Mouse (Mus musculus) midbrain, postnatal 0 days (tissue): ENCODE data around the gene Sucla2. TPM values are rescaled to one million over a fixed set of nuclear protein-coding genes. Genes with fewer than 3 reads are reported as not detected.

Experiments
- ATAC-seq: fragments of 200-750 bp; cut with Nextera tagmentation; 2 replicates; pipeline ENCODE4 v1.8.0; 2017; ENCODE audit warnings: moderate number of reproducible peaks, mild to moderate bottlenecking, moderate TSS enrichment, moderate library complexity; ENCODE audit not compliant: low FRiP score
- DNase-seq: peaks from one replicate; pipeline ENCODE4 v3.0.0-alpha.2; 2015; ENCODE audit warnings: low spot score
- H3K27ac ChIP-seq: fragments of 300-500 bp; sonication (generic); 2 replicates; pipeline ENCODE4 v1.5.1; 2014; ENCODE audit warnings: low read depth, mild to moderate bottlenecking, low read length, mixed read lengths
- H3K27me3 ChIP-seq: fragments of 300-500 bp; sonication (generic); 2 replicates; pipeline ENCODE4 v1.6.1; 2014; ENCODE audit warnings: low read length, control low read depth, mixed read lengths; ENCODE audit not compliant: insufficient read depth
- H3K36me3 ChIP-seq: fragments of 300-500 bp; sonication (generic); 2 replicates; pipeline ENCODE4 v1.6.1; 2014; ENCODE audit warnings: low read length, control low read depth, mixed read lengths; ENCODE audit not compliant: insufficient read depth
- H3K4me1 ChIP-seq: fragments of 300-500 bp; sonication (generic); 2 replicates; pipeline ENCODE4 v1.6.1; 2014; ENCODE audit warnings: mild to moderate bottlenecking, control low read depth, antibody characterized with exemption, low read length, mixed read lengths; ENCODE audit not compliant: insufficient read depth
- H3K4me2 ChIP-seq: fragments of 300-500 bp; sonication (generic); 2 replicates; pipeline ENCODE4 v1.6.1; 2014; ENCODE audit warnings: low read depth, mild to moderate bottlenecking, low read length, mixed read lengths; ENCODE audit not compliant: poor library complexity, severe bottlenecking
- H3K4me3 ChIP-seq: fragments of 300-500 bp; sonication (generic); 2 replicates; pipeline ENCODE4 v1.5.1; 2014; ENCODE audit warnings: low read depth, mild to moderate bottlenecking, low read length, moderate library complexity
- H3K9ac ChIP-seq: fragments of 300-500 bp; sonication (generic); replicated peaks from 2 replicates; pipeline ENCODE4 v1.6.1; 2014; ENCODE audit warnings: mild to moderate bottlenecking, low read length, moderate library complexity, mixed read lengths; ENCODE audit not compliant: poor library complexity, severe bottlenecking
- H3K9me3 ChIP-seq: fragments of 300-500 bp; sonication (generic); 2 replicates; pipeline ENCODE4 v1.6.1; 2016; ENCODE audit warnings: low read length, control low read depth
- CTCF ChIP-seq: IDR thresholded peaks from 2 replicates; pipeline ENCODE4 v1.5.1; 2016; ENCODE audit warnings: antibody characterized with exemption, mild to moderate bottlenecking
- WGBS: fragments of 180-500 bp; shearing (Covaris S2); extraction: QIAGEN DNeasy Blood & Tissue Kit; methylation state at CpG from one replicate; pipeline ENCODE4 v1.1.7; 2014; 5-methylcytosine and 5-hydroxymethylcytosine counted together
- polyA plus RNA-seq: library from polyadenylated mRNA; unstranded; fragments of >200 nt; fragmentation: Nextera tagmentation; extraction: Ambion mirVana; gene quantifications from 2 replicates; pipeline ENCODE4 v1.2.1, GENCODE M21; 2015
- total RNA-seq: library from RNA; depleted of rRNA; stranded (reverse); fragments of >200 nt; gene quantifications from 2 replicates; pipeline ENCODE4 v1.2.3, GENCODE M21; 2014; rRNA removed

Sucla2 gene
- 70.5 and 96.7 TPM in 2 replicates for total RNA-seq
- polyA plus RNA-seq: 149 and 150 TPM in 2 replicates

DNA sequence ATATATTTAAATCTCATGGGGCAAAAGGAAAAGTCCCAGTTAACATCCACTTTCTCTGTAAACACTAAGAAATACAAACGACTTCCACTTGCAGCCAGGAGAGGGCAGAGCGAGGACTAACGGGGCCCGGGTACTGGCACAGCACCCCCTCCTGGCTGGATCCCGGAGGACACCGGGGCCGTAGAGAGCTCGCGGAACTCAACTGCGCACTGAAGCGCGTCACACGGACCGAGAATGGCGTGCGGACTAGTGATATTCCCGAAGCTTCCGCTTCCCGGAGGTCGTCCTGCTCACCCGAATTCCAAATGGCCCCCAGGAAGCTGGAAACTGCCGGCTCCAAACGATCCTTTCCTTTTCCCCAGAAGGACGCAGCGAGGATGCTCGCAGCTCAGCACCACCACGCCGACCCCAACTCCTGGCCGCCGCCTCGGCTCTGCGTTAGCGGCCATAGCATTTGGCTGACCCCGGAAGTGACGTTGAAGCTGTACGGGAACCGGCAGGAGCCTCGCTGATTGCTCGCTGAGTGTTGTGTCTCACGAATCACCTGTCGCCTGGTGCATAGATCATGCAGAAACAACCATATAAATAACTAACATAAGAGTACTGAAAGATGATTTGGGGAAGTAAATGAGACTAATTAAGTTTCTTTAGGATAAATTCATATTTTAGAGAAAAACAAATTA is at the start of gene Sucla2:
Gene Sucla2 (plus strand): TSS at position 554 of the 683 bp plus-strand sequence.
- peak within 1 kb of the TSS; percentile 46 for H3K4me3 ChIP-seq
- H3K4me1 ChIP-seq: no peaks in the 10 kb centered on the region
- under 1% methylated on average over 36 of the region's 41 CpGs for WGBS
- H3K9me3 ChIP-seq: no peaks in the 10 kb centered on the region
- peak; percentile 99 for TF ChIP-seq CTCF
- H3K36me3 ChIP-seq: no peaks in the 10 kb centered on the region
- DNase-seq (peak; percentile 97), ATAC-seq (peak; percentile 99)
- H3K4me2 ChIP-seq: peak within 1 kb of the TSS; percentile 36
- no peaks in the 10 kb centered on the region for H3K27me3 ChIP-seq
- H3K27ac ChIP-seq: peak within 1 kb of the TSS; percentile 91
- H3K9ac ChIP-seq: peak within 1 kb of the TSS; percentile 48

DNA sequence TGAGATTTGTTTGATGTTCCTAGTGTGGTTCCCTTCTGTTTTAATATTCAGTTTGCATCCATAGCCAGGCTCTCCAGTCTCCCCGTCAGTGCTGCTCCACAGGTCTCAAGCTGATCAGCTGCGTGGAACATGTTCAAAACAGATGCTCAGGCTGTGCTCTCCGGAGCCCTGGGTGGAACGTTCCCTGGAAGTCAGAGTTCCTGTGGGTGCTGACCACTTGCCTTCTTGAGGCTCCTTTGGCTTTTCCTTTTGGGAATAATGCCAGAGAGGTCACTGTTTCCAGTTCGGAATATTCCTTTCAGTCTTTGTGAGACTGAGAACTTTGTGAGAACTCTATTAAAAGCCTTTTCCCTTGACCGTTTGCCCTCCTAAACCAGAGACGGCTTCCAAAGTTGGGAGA is 49.6 kb upstream of the Sucla2 start:
- Histone ChIP-seq H3K27ac (no peak overlapping the region), H3K9ac (no peak overlapping the region), H3K4me3 (no peak overlapping the region), H3K27me3 (no peaks in the 10 kb centered on the region), H3K36me3 (no peaks in the 10 kb centered on the region), H3K4me1 (no peaks in the 10 kb centered on the region), H3K9me3 (no peaks in the 10 kb centered on the region), H3K4me2 (no peak overlapping the region)
- 46% methylated on average over 7 of the region's 7 CpGs for WGBS
- ATAC-seq (no peak), DNase-seq (no peak)
- TF ChIP-seq CTCF: no peak

DNA sequence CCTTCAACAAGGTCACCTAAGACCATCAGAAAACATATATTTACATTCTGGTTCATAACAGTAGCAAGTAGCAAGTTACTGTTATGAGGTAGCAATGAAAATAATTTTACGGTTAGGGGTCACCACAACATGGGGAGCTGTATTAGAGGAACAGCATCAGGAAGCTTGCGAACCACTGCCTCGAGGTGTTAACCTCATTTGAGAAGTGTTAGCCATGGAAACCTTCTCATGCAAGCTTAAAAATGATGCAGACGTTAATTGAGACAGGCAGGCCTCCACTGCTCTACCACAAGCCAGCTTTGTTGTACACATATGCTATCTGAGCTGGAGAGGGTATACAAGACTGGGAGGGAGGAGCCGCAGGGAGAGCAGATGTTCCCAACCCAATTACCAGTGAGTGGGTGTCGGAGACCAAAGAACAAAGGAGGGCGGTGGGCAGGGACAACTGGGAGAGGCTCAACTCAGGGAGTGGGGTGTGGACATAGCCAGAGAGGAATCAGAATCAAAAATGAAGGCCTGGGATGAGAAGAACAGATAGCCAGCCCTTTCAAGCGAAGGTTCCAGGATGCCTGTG is 48.7 kb upstream of the Sucla2 start:
- TF ChIP-seq CTCF: no peak
- ATAC-seq (no peak), DNase-seq (no peak)
- H3K9ac ChIP-seq: no peak overlapping the region
- no peaks in the 10 kb centered on the region for H3K36me3 ChIP-seq
- H3K9me3 ChIP-seq: no peaks in the 10 kb centered on the region
- no peak overlapping the region for H3K27ac ChIP-seq
- 67% methylated on average over 8 of the region's 8 CpGs for WGBS
- H3K27me3 ChIP-seq: no peaks in the 10 kb centered on the region
- H3K4me2 ChIP-seq: no peak overlapping the region
- no peak overlapping the region for H3K4me3 ChIP-seq
- H3K4me1 ChIP-seq: no peaks in the 10 kb centered on the region

DNA sequence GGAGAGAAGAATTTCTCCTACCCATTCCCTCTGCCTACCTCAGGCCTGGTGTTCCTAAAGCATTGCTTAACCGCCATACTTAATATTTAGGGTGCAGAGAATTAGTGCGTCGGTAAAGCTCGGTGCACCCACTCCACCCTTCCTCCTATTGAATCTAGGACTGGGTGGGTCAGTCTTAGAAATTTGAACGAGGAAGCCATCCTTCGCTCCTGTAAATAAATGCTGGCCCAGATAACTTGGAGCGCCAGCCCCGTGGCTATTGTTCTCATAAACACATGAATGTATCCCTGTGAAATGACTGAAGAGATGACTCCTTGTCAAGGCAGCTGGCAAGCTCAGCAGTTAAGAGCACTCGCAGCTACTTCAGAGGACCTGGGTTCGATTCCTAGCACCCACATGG is 48.0 kb upstream of the Sucla2 start:
- Histone ChIP-seq H3K27ac (no peak overlapping the region), H3K9me3 (no peaks in the 10 kb centered on the region), H3K9ac (no peak overlapping the region), H3K4me1 (no peaks in the 10 kb centered on the region), H3K4me2 (no peak overlapping the region), H3K36me3 (no peaks in the 10 kb centered on the region), H3K27me3 (no peaks in the 10 kb centered on the region), H3K4me3 (no peak overlapping the region)
- no peak for ATAC-seq
- TF ChIP-seq CTCF: no peak
- DNase-seq: no peak
- 96% methylated on average over 10 of the region's 10 CpGs for WGBS

DNA sequence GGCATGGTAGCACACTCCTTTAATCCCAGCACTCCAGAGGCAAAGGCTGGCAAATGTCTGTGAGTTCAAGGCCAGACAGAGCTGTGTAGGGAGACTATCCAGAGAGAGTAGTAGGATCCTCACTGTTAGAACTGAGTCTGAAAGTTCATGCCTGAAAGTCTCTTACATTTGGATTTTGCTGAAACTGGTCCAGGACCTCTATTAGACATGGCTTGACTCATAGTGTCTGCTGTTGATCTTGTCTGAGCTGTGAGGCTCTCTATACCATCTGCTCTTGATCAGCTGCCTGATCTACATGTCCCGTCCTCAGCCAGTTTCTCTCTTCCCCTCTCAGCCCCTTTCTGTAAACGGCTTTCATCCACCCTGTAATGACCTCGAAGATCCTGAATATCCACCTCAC is 46.8 kb upstream of the Sucla2 start:
- Histone ChIP-seq H3K4me1 (no peaks in the 10 kb centered on the region), H3K4me2 (no peak overlapping the region), H3K9ac (no peak overlapping the region), H3K27me3 (no peaks in the 10 kb centered on the region), H3K4me3 (no peak overlapping the region), H3K9me3 (no peaks in the 10 kb centered on the region), H3K27ac (no peak overlapping the region), H3K36me3 (no peaks in the 10 kb centered on the region)
- 83% methylated on average over 3 of the region's 3 CpGs for WGBS
- ATAC-seq (no peak), DNase-seq (no peak)
- TF ChIP-seq CTCF: no peak

DNA sequence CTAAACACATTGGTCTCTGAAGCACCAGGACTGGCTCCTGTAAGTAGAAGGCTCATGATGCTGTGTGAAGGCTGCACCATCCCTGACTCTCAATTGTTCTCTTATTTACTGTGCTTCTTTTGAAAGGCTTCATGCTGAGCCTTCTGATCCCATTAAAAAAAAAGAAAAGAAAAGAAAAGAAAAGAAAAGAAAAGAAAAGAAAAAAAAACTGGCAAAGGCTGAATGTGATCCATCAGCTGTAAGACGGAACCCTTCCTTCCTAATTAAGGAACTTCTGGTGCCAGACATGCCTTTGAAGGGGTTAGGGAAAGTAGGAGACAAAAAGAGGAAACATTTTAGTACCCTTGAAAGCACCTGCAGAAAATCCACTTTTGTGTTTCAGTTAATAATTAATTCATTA is 45.3 kb upstream of the Sucla2 start:
- 28% methylated on average over 1 of the region's 1 CpGs for WGBS
- Histone ChIP-seq H3K27me3 (no peaks in the 10 kb centered on the region), H3K4me3 (no peak overlapping the region), H3K36me3 (no peaks in the 10 kb centered on the region), H3K9ac (no peak overlapping the region), H3K27ac (no peak overlapping the region), H3K4me2 (no peak overlapping the region), H3K9me3 (no peaks in the 10 kb centered on the region), H3K4me1 (no peaks in the 10 kb centered on the region)
- DNase-seq (no peak), ATAC-seq (no peak)
- no peak for TF ChIP-seq CTCF
